Mouse (Mus musculus) intestine, postnatal 0 days (tissue): ENCODE data around the gene Zfp639. TPM values are rescaled to one million over a fixed set of nuclear protein-coding genes. Genes with fewer than 3 reads are reported as not detected.

ENCODE experiments used
- ATAC-seq: fragments of 200-750 bp; cut with Nextera tagmentation; 2 replicates; pipeline ENCODE4 v1.8.0; 2017; ENCODE audit warnings: mild to moderate bottlenecking, moderate TSS enrichment, moderate library complexity
- H3K27ac ChIP-seq: fragments of 300-500 bp; sonication (generic); 2 replicates; pipeline ENCODE4 v1.5.1; 2014; ENCODE audit warnings: mild to moderate bottlenecking, low read depth, low read length, moderate library complexity
- H3K27me3 ChIP-seq: fragments of 300-500 bp; sonication (generic); replicated peaks from 2 replicates; pipeline ENCODE4 v1.6.1; 2014; ENCODE audit warnings: low read length, mixed read lengths; ENCODE audit not compliant: control insufficient read depth, insufficient read depth
- H3K36me3 ChIP-seq: fragments of 300-500 bp; sonication (generic); 2 replicates; pipeline ENCODE4 v1.6.1; 2014; ENCODE audit warnings: mild to moderate bottlenecking, moderate library complexity; ENCODE audit not compliant: control insufficient read depth, insufficient read depth
- H3K4me1 ChIP-seq: fragments of 300-500 bp; sonication (generic); replicated peaks from 2 replicates; pipeline ENCODE4 v1.6.1; 2014; ENCODE audit warnings: antibody characterized with exemption, low read length, mixed read lengths; ENCODE audit not compliant: control insufficient read depth, insufficient read depth
- H3K4me2 ChIP-seq: fragments of 300-500 bp; sonication (generic); replicated peaks from 2 replicates; pipeline ENCODE4 v1.6.1; 2014; ENCODE audit warnings: low read depth, mild to moderate bottlenecking, moderate library complexity
- H3K4me3 ChIP-seq: fragments of 300-500 bp; sonication (generic); 2 replicates; pipeline ENCODE4 v1.5.1; 2014; ENCODE audit warnings: low read depth, low read length
- H3K9ac ChIP-seq: fragments of 300-500 bp; sonication (generic); 2 replicates; pipeline ENCODE4 v1.6.1; 2014; ENCODE audit warnings: mild to moderate bottlenecking, low read depth, low read length
- H3K9me3 ChIP-seq: fragments of 300-500 bp; sonication (generic); 2 replicates; pipeline ENCODE4 v1.6.1; 2016; ENCODE audit warnings: mixed run types; ENCODE audit not compliant: control insufficient read depth
- CTCF ChIP-seq: sonication (generic); IDR thresholded peaks from 2 replicates; pipeline ENCODE4 v1.5.1; 2016; ENCODE audit warnings: low read depth, mild to moderate bottlenecking, control low read depth, antibody characterized with exemption, moderate library complexity
- WGBS: fragments of 180-500 bp; shearing (Covaris S2); extraction: QIAGEN DNeasy Blood & Tissue Kit; methylation state at CpG from one replicate; pipeline ENCODE4 v1.1.7; 2014; 5-methylcytosine and 5-hydroxymethylcytosine counted together
- polyA plus RNA-seq: library from polyadenylated mRNA; unstranded; fragments of >200 nt; fragmentation: Nextera tagmentation; extraction: Ambion mirVana; gene quantifications from 2 replicates; pipeline ENCODE4 v1.2.1, GENCODE M21; 2015

Zfp639 gene
- polyA plus RNA-seq, 1 experiment from 2014 or later: 19.1 TPM

GRCm38 (mm10) chr3:32490928-32491315 is 19.1 kb upstream of the Zfp639 start:
- Histone ChIP-seq H3K4me3 (no peak overlapping the region), H3K36me3 (no peaks in the 10 kb centered on the region), H3K27me3 (no peaks in the 10 kb centered on the region), H3K9ac (no peak overlapping the region), H3K4me1 (no peaks in the 10 kb centered on the region), H3K27ac (no peak overlapping the region), H3K4me2 (no peak overlapping the region), H3K9me3 (no peaks in the 10 kb centered on the region)
- no peak for TF ChIP-seq CTCF
- no peak for ATAC-seq

- H3K27ac ChIP-seq: no peak within 1 kb of the TSS
- H3K9me3 ChIP-seq: no peaks in the 10 kb centered on the region
- H3K4me1 ChIP-seq: no peaks in the 10 kb centered on the region
- H3K4me3 ChIP-seq: no peak within 1 kb of the TSS
- no peak within 1 kb of the TSS for H3K9ac ChIP-seq
- H3K36me3 ChIP-seq: no peaks in the 10 kb centered on the region
- no peak within 1 kb of the TSS for H3K4me2 ChIP-seq
- no peaks in the 10 kb centered on the region for H3K27me3 ChIP-seq
- no peak for ATAC-seq
- TF ChIP-seq CTCF: no peak
- whole genome bisulfite sequencing: 78% methylated on average over 11 of the region's 11 CpGs
These were observed 17.7 kb upstream of the Zfp639 start, which contains the start of gene Kcnmb3 for GRCm38 (mm10) chr3:32492097-32493090. TSS of gene Kcnmb3 (minus strand) at chr3:32492231.

- Histone ChIP-seq H3K9ac (no peak overlapping the region), H3K4me2 (no peak overlapping the region), H3K4me3 (no peak overlapping the region), H3K27me3 (no peaks in the 10 kb centered on the region), H3K36me3 (no peaks in the 10 kb centered on the region), H3K4me1 (no peaks in the 10 kb centered on the region), H3K27ac (no peak overlapping the region), H3K9me3 (no peaks in the 10 kb centered on the region)
- no peak for ATAC-seq
- WGBS: 82% methylated on average over 8 of the region's 8 CpGs
- TF ChIP-seq CTCF: peak; percentile 53; the same call in 1 of the 2 replicates
These were observed 15.5 kb upstream of the Zfp639 start for GRCm38 (mm10) chr3:32494387-32495087.

DNA sequence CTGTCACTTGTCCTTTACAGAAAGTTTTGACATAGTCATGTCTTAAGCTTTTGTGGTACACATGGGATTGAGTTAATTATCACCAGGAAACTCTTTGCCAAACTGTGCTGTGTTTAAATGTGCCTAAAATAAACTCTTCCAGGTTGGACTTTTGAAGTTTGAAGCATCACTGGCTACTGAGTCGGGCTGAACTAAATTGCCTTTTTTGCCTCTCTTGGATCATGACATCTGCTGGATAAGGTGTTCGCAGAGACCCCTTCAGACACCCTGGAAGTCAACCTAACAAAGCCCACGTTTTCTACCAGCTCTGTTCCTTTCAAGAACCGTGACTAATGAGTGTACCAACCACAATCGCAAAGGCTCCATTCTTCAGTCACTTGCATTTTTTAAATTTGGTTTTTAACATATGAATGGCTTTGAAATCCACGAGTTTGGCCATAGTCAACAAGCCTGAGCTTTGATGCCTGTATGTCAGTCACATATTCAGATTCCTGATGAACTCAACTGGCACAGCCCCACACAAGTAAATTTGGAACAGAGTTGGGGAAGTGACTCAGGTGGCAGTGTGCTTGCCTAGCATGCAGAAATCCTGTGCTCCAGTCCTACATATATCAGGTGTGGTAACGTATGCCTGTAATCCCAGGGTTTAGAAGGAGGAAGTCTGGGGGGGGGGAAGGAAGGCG is 14.8 kb upstream of the Zfp639 start:
- no peaks in the 10 kb centered on the region for H3K36me3 ChIP-seq
- H3K27me3 ChIP-seq: no peaks in the 10 kb centered on the region
- H3K4me1 ChIP-seq: no peaks in the 10 kb centered on the region
- H3K4me3 ChIP-seq: no peak overlapping the region
- H3K9me3 ChIP-seq: no peaks in the 10 kb centered on the region
- no peak overlapping the region for H3K9ac ChIP-seq
- no peak for TF ChIP-seq CTCF
- ATAC-seq: no peak
- H3K4me2 ChIP-seq: no peak overlapping the region
- no peak overlapping the region for H3K27ac ChIP-seq
- WGBS: 62% methylated on average over 8 of the region's 8 CpGs

DNA sequence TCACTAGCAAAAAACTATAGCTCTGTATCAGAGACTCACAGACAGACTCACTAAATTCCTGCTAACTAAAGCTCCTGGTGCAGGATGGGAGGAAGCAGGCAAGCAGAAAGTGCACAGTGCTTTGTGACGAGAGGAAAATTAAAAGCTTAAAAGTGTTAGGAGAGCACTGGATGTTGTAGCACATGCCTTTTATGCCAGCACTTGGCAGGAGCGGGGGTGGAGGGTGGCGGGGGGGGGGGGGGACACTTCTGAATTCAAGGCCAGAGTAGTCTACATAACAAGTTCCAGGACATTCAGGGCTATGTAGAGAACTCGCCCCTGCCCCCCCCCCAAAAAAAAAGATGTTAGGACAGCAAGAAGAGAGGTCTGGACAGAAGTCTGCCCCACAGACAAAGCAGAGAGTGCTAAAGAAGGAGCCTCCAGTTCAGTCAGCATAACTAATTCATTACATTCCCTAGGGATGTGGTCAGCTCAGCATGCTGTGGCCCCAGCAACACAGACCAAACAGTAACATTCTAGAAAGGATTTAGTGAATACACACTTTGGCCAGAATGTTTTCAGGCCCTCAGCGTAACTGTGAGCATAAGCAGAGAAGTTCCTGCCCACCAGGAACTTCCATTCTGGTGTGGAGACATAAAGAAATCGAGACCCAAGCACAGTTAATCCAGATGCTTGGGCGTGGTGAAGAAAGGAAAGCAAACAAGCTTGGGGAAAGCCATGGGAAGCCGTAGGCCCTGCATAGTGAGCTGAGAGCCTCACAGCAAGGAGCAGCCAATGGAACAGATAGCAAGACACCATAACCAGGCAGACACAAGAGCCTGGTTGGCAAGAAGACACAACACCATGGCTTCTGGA is 14.0 kb upstream of the Zfp639 start:
- H3K36me3 ChIP-seq: no peaks in the 10 kb centered on the region
- ATAC-seq: no peak
- H3K27ac ChIP-seq: no peak overlapping the region
- no peaks in the 10 kb centered on the region for H3K4me1 ChIP-seq
- H3K4me3 ChIP-seq: no peak overlapping the region
- TF ChIP-seq CTCF: no peak
- H3K4me2 ChIP-seq: no peak overlapping the region
- H3K9me3 ChIP-seq: no peaks in the 10 kb centered on the region
- 64% methylated on average over 8 of the region's 8 CpGs for WGBS
- no peak overlapping the region for H3K9ac ChIP-seq
- no peaks in the 10 kb centered on the region for H3K27me3 ChIP-seq
